7 mouse cellular contexts compared by ENCODE assay signal in the genomic region with DNA sequence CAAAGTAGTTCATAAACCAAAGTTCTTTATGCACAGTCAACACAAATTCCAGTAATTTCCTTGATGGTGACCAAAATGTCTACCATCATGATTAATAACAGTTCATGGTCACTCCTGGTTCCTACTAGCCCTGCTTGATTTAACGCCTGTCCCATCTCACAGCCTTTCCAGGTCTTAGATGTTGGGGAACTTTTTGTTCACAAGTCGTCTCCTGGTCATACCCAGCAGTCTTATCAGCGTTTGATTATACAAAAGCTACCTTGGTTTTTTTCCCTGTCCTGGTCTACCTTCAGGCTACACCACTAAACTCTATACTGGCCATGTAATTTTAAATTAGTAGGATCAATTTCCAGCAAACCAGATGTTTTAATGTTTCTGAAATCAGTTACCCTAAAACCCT. TPM values are rescaled to one million over a fixed set of nuclear protein-coding genes. Genes with fewer than 3 reads are reported as not detected.
DNase-seq lines count a peak whose midpoint lies in the region; ATAC-seq and TF ChIP-seq lines count a peak whose summit lies in the region.

No protein-coding gene starts in this region.

- DNase-seq in lung, embryonic 14.5 days: peak; percentile 9
- DNase-seq in lung, adult 2 months: no peak
- no peak for DNase-seq in forebrain, embryonic 11.5 days (ENCODE audit: low spot score)
- no peak for DNase-seq in layer of hippocampus, postnatal 36 days
- no peak for DNase-seq in natural killer cell, adult 2 months (ENCODE audit: low spot score in 2 of 2)

- no peaks in the 10 kb centered on the region for H3K27me3 ChIP-seq in lung, embryonic 14.5 days (ENCODE audit: insufficient read depth, low read length)
- no peaks in the 10 kb centered on the region for H3K27me3 ChIP-seq in forebrain, embryonic 11.5 days (ENCODE audit: control insufficient read depth, insufficient read depth, low read length)
- H3K27me3 ChIP-seq in intestine, postnatal 0 days (replicated peaks; ENCODE audit: control insufficient read depth, insufficient read depth, low read length): no peaks in the 10 kb centered on the region
- no peaks in the 10 kb centered on the region for H3K27me3 ChIP-seq in neural tube, embryonic 14.5 days (ENCODE audit: control insufficient read depth, insufficient read depth, low read length)

- no peaks in the 10 kb centered on the region for H3K9me3 ChIP-seq in lung, embryonic 14.5 days (ENCODE audit: low read depth, low read length)
- H3K9me3 ChIP-seq in forebrain, embryonic 11.5 days (ENCODE audit: control insufficient read depth, low read length): no peaks in the 10 kb centered on the region
- H3K9me3 ChIP-seq in intestine, postnatal 0 days (ENCODE audit: control insufficient read depth): no peaks in the 10 kb centered on the region
- H3K9me3 ChIP-seq in neural tube, embryonic 14.5 days (ENCODE audit: control insufficient read depth, low read length): no peaks in the 10 kb centered on the region

- H3K4me2 ChIP-seq in lung, embryonic 14.5 days: peak overlapping the region; percentile 63
- peak overlapping the region; percentile 60 for H3K4me2 ChIP-seq in forebrain, embryonic 11.5 days (ENCODE audit: low read depth, low read length, severe bottlenecking)
- H3K4me2 ChIP-seq in intestine, postnatal 0 days (replicated peaks; ENCODE audit: low read depth): peak overlapping the region; percentile 64
- peak overlapping the region; percentile 72 for H3K4me2 ChIP-seq in neural tube, embryonic 14.5 days (ENCODE audit: low read depth, low read length)

- no peak for ATAC-seq in lung, embryonic 14.5 days (ENCODE audit: insufficient read depth)
- ATAC-seq in forebrain, embryonic 11.5 days (replicated peaks; ENCODE audit: low FRiP score): no peak
- no peak for ATAC-seq in intestine, postnatal 0 days
- no peak for ATAC-seq in neural tube, embryonic 14.5 days (ENCODE audit: low read depth)

- no peak for TF ChIP-seq POLR2A in lung, adult 2 months (IDR thresholded peaks at IDR 0.05; ENCODE audit: borderline replicate concordance, extremely low read depth, low read depth, low read length)

- H3K4me3 ChIP-seq in lung, embryonic 14.5 days (ENCODE audit: low read depth, low read length): peak overlapping the region; percentile 90
- H3K4me3 ChIP-seq in lung, adult 2 months (replicated peaks; ENCODE audit: extremely low read depth, low read depth, low read length): no peak overlapping the region
- peak overlapping the region; percentile 97 for H3K4me3 ChIP-seq in forebrain, embryonic 11.5 days (ENCODE audit: low read depth, low read length)
- no peak overlapping the region for H3K4me3 ChIP-seq in intestine, postnatal 0 days (ENCODE audit: low read depth, low read length)
- H3K4me3 ChIP-seq in neural tube, embryonic 14.5 days (ENCODE audit: low read depth, low read length): peak overlapping the region; percentile 87

- peaks cover 33% of the 10 kb centered on the region for H3K36me3 ChIP-seq in lung, embryonic 14.5 days (ENCODE audit: insufficient read depth)
- peaks cover 3% of the 10 kb centered on the region; the same call in 1 of the 2 replicates for H3K36me3 ChIP-seq in forebrain, embryonic 11.5 days (ENCODE audit: control insufficient read depth, insufficient read depth, low read length)
- peaks cover 7% of the 10 kb centered on the region for H3K36me3 ChIP-seq in intestine, postnatal 0 days (ENCODE audit: control insufficient read depth, insufficient read depth)
- peaks cover 5% of the 10 kb centered on the region; the same call in 1 of the 2 replicates for H3K36me3 ChIP-seq in neural tube, embryonic 14.5 days (ENCODE audit: control insufficient read depth, insufficient read depth, low read length)

- H3K9ac ChIP-seq in lung, embryonic 14.5 days: peak overlapping the region; percentile 100
- no peak overlapping the region; the same call in 1 of the 2 replicates for H3K9ac ChIP-seq in forebrain, embryonic 11.5 days (ENCODE audit: low read length)
- no peak overlapping the region for H3K9ac ChIP-seq in intestine, postnatal 0 days (ENCODE audit: low read depth, low read length)
- peak overlapping the region; percentile 100; the same call in 1 of the 2 replicates for H3K9ac ChIP-seq in neural tube, embryonic 14.5 days (replicated peaks; ENCODE audit: low read depth, low read length)

- peaks cover 7% of the 10 kb centered on the region; the same call in 1 of the 2 replicates for H3K4me1 ChIP-seq in lung, embryonic 14.5 days (ENCODE audit: insufficient read depth)
- H3K4me1 ChIP-seq in lung, adult 2 months (ENCODE audit: control insufficient read depth, insufficient read depth, low read length): peaks cover 10% of the 10 kb centered on the region
- H3K4me1 ChIP-seq in forebrain, embryonic 11.5 days (replicated peaks; ENCODE audit: control insufficient read depth, insufficient read depth, low read length): peaks cover 4% of the 10 kb centered on the region; the same call in 1 of the 2 replicates
- no peaks in the 10 kb centered on the region for H3K4me1 ChIP-seq in intestine, postnatal 0 days (replicated peaks; ENCODE audit: control insufficient read depth, insufficient read depth, low read length)
- H3K4me1 ChIP-seq in neural tube, embryonic 14.5 days (ENCODE audit: control insufficient read depth, insufficient read depth, low read length): peaks cover 28% of the 10 kb centered on the region

- no peak overlapping the region for H3K27ac ChIP-seq in lung, embryonic 14.5 days (ENCODE audit: low read depth)
- no peak overlapping the region for H3K27ac ChIP-seq in forebrain, embryonic 11.5 days (ENCODE audit: low read depth, low read length)
- H3K27ac ChIP-seq in intestine, postnatal 0 days (ENCODE audit: low read depth, low read length): no peak overlapping the region
- peak overlapping the region; percentile 100; the same call in 1 of the 2 replicates for H3K27ac ChIP-seq in neural tube, embryonic 14.5 days (ENCODE audit: low read depth, low read length)

- WGBS in lung, embryonic 14.5 days: 30% methylated on average over 3 of the region's 3 CpGs
- WGBS in lung, adult 2 months: 67% methylated on average over 3 of the region's 3 CpGs
- WGBS in forebrain, embryonic 11.5 days: 63% methylated on average over 3 of the region's 3 CpGs
- 55% methylated on average over 3 of the region's 3 CpGs for WGBS in intestine, postnatal 0 days
- WGBS in neural tube, embryonic 14.5 days: 44% methylated on average over 3 of the region's 3 CpGs

- TF ChIP-seq CTCF in lung, embryonic 14.5 days (IDR thresholded peaks at IDR 0.05; ENCODE audit: low read depth): no peak
- no peak for TF ChIP-seq CTCF in lung, adult 2 months (IDR thresholded peaks at IDR 0.05; ENCODE audit: insufficient read depth, low read length)
- TF ChIP-seq CTCF in intestine, postnatal 0 days (IDR thresholded peaks at IDR 0.05; ENCODE audit: low read depth): no peak

RNA-seq across cellular contexts. Expression of gene Gtf2a1, which starts 3.2 kb away (rescaled TPM):
- 36.1 and 38.2 TPM in 2 replicates for polyA plus RNA-seq in lung, embryonic 14.5 days (2014; fragmentation: Nextera tagmentation; extraction: Ambion mirVana)
- 11.8 and 13.7 TPM in 2 replicates for polyA plus RNA-seq in lung, adult 2 months (2012; rRNA removed)
- 45.5 and 47.9 TPM in 2 replicates for polyA plus RNA-seq in forebrain, embryonic 11.5 days (2014; fragmentation: Nextera tagmentation; extraction: Ambion mirVana)
- polyA plus RNA-seq in intestine, postnatal 0 days (2015; fragmentation: Nextera tagmentation; extraction: Ambion mirVana): 15.3 and 18.8 TPM in 2 replicates
- 53.8 and 66.7 TPM in 2 replicates for polyA plus RNA-seq in neural tube, embryonic 14.5 days (2014; fragmentation: Nextera tagmentation; extraction: Ambion mirVana)
- 10 to 100 TPM; 52.8 to 55.7 TPM for total RNA-seq in layer of hippocampus, postnatal 36 days (2021)

Comparison
In these comparisons a context has a peak if more than half of its experiments do, and no peak if none do; other contexts are left out.
1. H3K4me3 ChIP-seq: peak in lung, embryonic 14.5 days (single experiment), forebrain, embryonic 11.5 days (single experiment) and neural tube, embryonic 14.5 days (single experiment); none in lung, adult 2 months (single experiment) and intestine, postnatal 0 days (single experiment).
2. H3K9ac ChIP-seq: peak in lung, embryonic 14.5 days (single experiment) and neural tube, embryonic 14.5 days (single experiment); none in forebrain, embryonic 11.5 days (single experiment) and intestine, postnatal 0 days (single experiment).
3. Peak in every context shown above with its lines, with median percentiles within 50 percentile points of each other: H3K4me2 ChIP-seq.